Mouse (Mus musculus): ENCODE measurements at regions not wholly inside any gene's neighbourhood (a gene's known extent, or its start where the extent isn't known, plus 50 kb on each side); places are given as distances from the start of the nearest gene placed in this dataset.

DNA sequence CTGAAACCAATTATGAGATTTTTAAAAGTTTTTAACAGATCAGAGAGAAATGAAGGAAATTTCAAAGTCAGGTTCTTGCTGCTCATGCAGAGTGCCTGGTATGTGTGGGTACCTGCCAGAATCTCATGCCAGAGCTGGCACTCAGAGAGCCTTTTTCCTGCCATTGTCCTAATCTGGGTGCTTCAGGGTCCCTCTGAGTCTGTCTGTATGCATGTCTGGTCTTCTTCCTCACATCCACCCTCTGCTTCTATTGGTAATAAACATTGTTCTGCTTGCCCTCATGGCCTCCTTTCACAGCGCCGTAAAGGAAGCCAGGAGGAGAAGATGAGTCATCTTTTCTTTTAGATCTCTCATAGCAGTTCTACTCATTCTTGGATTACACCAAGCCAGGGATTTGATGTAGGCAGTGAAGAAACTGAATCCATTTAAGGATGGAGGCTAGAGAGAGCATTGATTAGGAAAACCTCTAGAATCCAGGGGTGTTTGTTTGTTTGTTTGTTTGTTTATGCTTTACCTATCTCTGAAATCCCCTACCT, 55.8 kb upstream of the Bmper start:
- ATAC-seq (ENCODE audit: extremely low read depth, insufficient number of reproducible peaks, low FRiP score, low TSS enrichment): no peak

DNA sequence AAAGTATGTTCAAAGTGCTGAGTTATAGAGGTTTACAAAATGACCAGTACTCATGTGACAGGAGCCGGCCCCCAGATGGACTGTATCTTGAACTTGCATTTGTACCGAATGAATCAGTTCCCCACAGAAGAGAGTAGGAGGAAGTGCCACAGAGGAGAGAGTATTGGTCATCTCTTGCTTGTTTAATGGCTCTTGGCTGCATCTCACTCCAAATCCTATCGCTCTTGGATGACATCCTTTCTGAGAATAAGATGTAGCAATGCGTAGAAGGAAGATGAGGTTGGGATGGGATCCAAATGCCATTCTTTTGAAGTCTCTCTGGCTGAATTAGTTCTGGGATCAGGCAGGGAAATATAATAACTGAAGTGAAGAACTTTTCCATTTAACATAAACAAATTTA, 55.2 kb upstream of the Bmper start:
- no peak for ATAC-seq (ENCODE audit: extremely low read depth, insufficient number of reproducible peaks, low FRiP score, low TSS enrichment)
- Histone ChIP-seq H3K36me3 (no peaks in the 10 kb centered on the region), H3K9me3 (no peaks in the 10 kb centered on the region), H3K4me2 (no peak overlapping the region), H3K4me1 (peaks cover 5% of the 10 kb centered on the region; the same call in 1 of the 2 replicates), H3K27me3 (replicated peaks) (no peaks in the 10 kb centered on the region), H3K27ac (replicated peaks) (no peak overlapping the region), H3K4me3 (no peak overlapping the region), H3K9ac (no peak overlapping the region)
- WGBS: 70% methylated on average over 4 of the region's 4 CpGs

More for the DNA sequence above, 55.8 kb upstream of the Bmper start:
- Histone ChIP-seq H3K4me3 (no peak overlapping the region), H3K36me3 (no peaks in the 10 kb centered on the region), H3K4me1 (peaks cover 5% of the 10 kb centered on the region; the same call in 1 of the 2 replicates), H3K9ac (no peak overlapping the region), H3K27me3 (replicated peaks) (no peaks in the 10 kb centered on the region), H3K27ac (replicated peaks) (no peak overlapping the region), H3K9me3 (no peaks in the 10 kb centered on the region), H3K4me2 (no peak overlapping the region)
- 62% methylated on average over 2 of the region's 2 CpGs for WGBS

DNA sequence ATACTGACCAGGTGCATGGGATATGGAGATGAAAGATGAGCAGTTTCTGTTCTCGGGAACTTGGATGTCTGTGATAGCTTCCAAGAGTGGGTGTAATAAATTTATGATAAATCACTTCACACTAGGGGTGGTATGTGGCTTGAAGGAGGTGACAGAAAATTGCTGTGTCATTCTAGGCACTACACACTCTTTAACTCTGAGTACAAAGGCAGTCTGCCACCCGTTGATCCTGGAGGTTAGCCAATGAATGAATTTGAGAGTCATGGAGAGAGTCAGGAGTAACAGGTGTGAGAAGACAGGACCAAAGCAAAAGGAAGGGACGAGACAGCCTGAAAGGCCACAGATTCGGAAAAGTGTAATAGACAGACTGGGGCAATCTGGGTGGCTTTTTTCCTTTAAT, 54.7 kb upstream of the Bmper start:
- no peak overlapping the region for H3K27ac ChIP-seq (replicated peaks)
- H3K9me3 ChIP-seq: no peaks in the 10 kb centered on the region
- no peaks in the 10 kb centered on the region for H3K27me3 ChIP-seq (replicated peaks)
- H3K4me3 ChIP-seq: no peak overlapping the region
- WGBS: 38% methylated on average over 4 of the region's 4 CpGs
- H3K9ac ChIP-seq: no peak overlapping the region
- H3K36me3 ChIP-seq: no peaks in the 10 kb centered on the region
- H3K4me2 ChIP-seq: no peak overlapping the region
- H3K4me1 ChIP-seq: peaks cover 5% of the 10 kb centered on the region; the same call in 1 of the 2 replicates
- no peak for ATAC-seq (ENCODE audit: extremely low read depth, insufficient number of reproducible peaks, low FRiP score, low TSS enrichment)

DNA sequence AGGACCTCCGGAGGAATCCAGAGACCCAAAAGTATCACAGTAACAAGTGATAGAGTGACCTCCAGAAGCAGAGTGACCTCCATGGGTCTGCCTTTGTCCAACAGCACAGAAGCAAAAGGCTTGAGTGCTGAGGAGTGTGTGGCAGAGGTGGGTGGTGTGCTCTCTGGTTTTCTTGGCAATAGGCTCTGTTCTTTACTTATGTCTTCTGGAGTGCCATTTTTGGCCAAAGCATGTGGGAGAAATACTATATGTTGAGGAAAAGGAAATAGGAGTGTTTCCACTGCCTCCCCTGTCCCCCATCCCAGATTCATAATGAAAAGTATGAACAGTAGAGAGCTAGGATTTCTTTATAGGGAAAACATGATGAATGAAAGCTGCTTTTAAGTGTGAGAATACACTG, 51.5 kb upstream of the Bmper start:
- Histone ChIP-seq H3K27me3 (replicated peaks) (no peaks in the 10 kb centered on the region), H3K9ac (no peak overlapping the region), H3K9me3 (no peaks in the 10 kb centered on the region), H3K4me3 (no peak overlapping the region), H3K27ac (replicated peaks) (no peak overlapping the region), H3K36me3 (no peaks in the 10 kb centered on the region), H3K4me1 (peaks cover 5% of the 10 kb centered on the region; the same call in 1 of the 2 replicates), H3K4me2 (no peak overlapping the region)
- WGBS: 75% methylated on average over 1 of the region's 1 CpGs
- ATAC-seq (ENCODE audit: extremely low read depth, insufficient number of reproducible peaks, low FRiP score, low TSS enrichment): no peak
